Mouse (Mus musculus) limb, embryonic 11.5 days (tissue): ENCODE data around the gene Pip5k1c. TPM values are rescaled to one million over a fixed set of nuclear protein-coding genes. Genes with fewer than 3 reads are reported as not detected.
A peak's percentile ranks its signal among the peaks of the same experiment; 100 is the strongest.

Experiments used
- ATAC-seq: fragments of 200-750 bp; cut with Nextera tagmentation; 2 replicates; pipeline ENCODE4 v1.8.0; 2017; ENCODE audit warnings: low read depth; ENCODE audit not compliant: insufficient number of reproducible peaks, low FRiP score, low TSS enrichment
- DNase-seq: peaks from one replicate; pipeline ENCODE4 v3.0.0-alpha.2; 2015; ENCODE audit warnings: low spot score
- H3K27ac ChIP-seq: fragments of 300-500 bp; sonication (generic); replicated peaks from 2 replicates; pipeline ENCODE4 v1.5.1; 2014; ENCODE audit warnings: low read depth, mild to moderate bottlenecking, low read length
- H3K27me3 ChIP-seq: fragments of 300-500 bp; sonication (generic); 2 replicates; pipeline ENCODE4 v1.6.1; 2014; ENCODE audit warnings: mild to moderate bottlenecking, low read length, mixed read lengths; ENCODE audit not compliant: control insufficient read depth, insufficient read depth
- H3K36me3 ChIP-seq: fragments of 300-500 bp; sonication (generic); 2 replicates; pipeline ENCODE4 v1.6.1; 2014; ENCODE audit warnings: mild to moderate bottlenecking, low read length, moderate library complexity, mixed read lengths; ENCODE audit not compliant: control insufficient read depth, insufficient read depth
- H3K4me1 ChIP-seq: fragments of 300-500 bp; sonication (generic); 2 replicates; pipeline ENCODE4 v1.6.1; 2014; ENCODE audit warnings: low read length, mixed read lengths; ENCODE audit not compliant: control insufficient read depth, insufficient read depth
- H3K4me2 ChIP-seq: fragments of 300-500 bp; sonication (generic); 2 replicates; pipeline ENCODE4 v1.6.1; 2014; ENCODE audit warnings: low read depth, mild to moderate bottlenecking, moderate library complexity; ENCODE audit not compliant: severe bottlenecking
- H3K4me3 ChIP-seq: fragments of 300-500 bp; sonication (generic); 2 replicates; pipeline ENCODE4 v1.5.1; 2014; ENCODE audit warnings: low read depth, low read length
- H3K9ac ChIP-seq: fragments of 300-500 bp; sonication (generic); 2 replicates; pipeline ENCODE4 v1.6.1; 2014; ENCODE audit warnings: mild to moderate bottlenecking, low read length
- H3K9me3 ChIP-seq: fragments of 300-500 bp; sonication (generic); 2 replicates; pipeline ENCODE4 v1.6.1; 2016; ENCODE audit warnings: low read length; ENCODE audit not compliant: control insufficient read depth
- WGBS: fragments of 180-500 bp; shearing (Covaris S2); extraction: QIAGEN DNeasy Blood & Tissue Kit; methylation state at CpG from one replicate; pipeline ENCODE4 v1.1.7; 2014; 5-methylcytosine and 5-hydroxymethylcytosine counted together
- polyA plus RNA-seq: library from polyadenylated mRNA; unstranded; fragments of >200 nt; fragmentation: Nextera tagmentation; extraction: Ambion mirVana; gene quantifications from 2 replicates; pipeline ENCODE4 v1.2.1, GENCODE M21; 2014

Gene Pip5k1c
- polyA plus RNA-seq, 1 experiment from 2014 or later: 49.0 TPM

DNA sequence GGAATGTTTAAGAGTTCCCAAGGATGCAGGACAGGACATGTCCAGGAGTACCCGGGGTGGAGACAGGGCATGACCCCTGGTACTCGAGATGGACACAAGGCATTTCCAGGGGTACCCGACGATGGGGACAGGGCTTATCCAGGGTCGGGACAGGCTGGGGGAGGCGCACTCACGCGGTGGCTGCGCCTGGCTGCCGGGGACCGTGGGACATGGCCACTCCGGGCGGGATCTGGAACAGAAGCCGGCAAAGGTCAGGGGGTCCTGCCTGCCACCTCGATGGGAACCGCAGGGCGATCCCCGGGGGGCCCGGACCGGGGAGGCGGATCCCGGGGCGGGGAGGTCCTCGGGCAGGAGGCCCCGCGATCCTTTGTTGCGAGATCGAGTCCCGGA lies 57.2 kb downstream of the Pip5k1c start:
- Histone ChIP-seq H3K4me1 (peaks cover 20% of the 10 kb centered on the region), H3K9me3 (no peaks in the 10 kb centered on the region), H3K4me2 (peak overlapping the region; percentile 89), H3K9ac (peak overlapping the region; percentile 92), H3K36me3 (peaks cover 2% of the 10 kb centered on the region; the same call in 1 of the 2 replicates), H3K27me3 (no peaks in the 10 kb centered on the region; the same call in 1 of the 2 replicates), H3K4me3 (peak overlapping the region; percentile 98), H3K27ac (peak overlapping the region; percentile 62; the same call in 1 of the 2 replicates)
- no peak for DNase-seq
- WGBS: 0% methylated on average over 25 of the region's 29 CpGs
- peak; percentile 1; the same call in 1 of the 2 replicates for ATAC-seq

DNA sequence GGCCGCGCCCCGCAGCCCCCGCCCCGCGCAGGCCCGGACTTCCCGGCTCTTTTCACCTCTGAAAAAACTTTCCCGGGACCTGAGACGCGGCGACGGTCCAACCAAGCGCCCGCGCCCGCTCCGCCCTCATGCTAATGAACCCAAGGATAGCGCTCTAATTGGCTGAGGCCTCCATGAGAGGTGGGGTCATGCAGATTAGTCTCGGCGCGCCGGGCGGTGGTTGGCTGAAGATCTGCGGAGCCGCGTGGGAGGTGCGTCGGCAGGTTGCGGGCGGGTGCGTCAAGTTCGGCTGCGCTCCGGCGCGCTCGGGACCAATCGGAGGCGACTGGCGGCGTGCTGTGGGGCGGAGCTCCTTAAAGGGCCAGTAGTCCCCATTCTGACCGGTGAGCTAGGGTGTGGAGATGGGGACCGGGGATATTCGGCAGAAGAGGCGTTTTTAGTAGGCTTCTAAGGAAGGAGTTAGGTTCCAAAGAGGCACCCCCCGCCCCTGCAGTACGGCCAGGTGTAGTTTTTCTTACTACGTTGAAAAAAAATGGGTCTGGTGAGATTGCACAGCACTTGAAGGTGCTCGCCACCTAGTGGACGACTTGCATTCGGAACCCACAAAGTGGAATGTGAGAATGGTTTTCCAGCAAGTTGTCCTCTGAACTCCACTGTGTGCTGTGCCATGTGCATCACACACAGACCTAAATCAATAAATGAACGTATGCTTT lies 57.7 kb downstream of the Pip5k1c start, which contains the start of gene Hmg20b:
TSS of gene Hmg20b (minus strand) at position 130 of the 713 bp plus-strand sequence.
- H3K27ac ChIP-seq: peak within 1 kb of the TSS; percentile 62; the same call in 1 of the 2 replicates
- ATAC-seq (peak; percentile 88), DNase-seq (peak; percentile 99)
- peaks cover 2% of the 10 kb centered on the region; the same call in 1 of the 2 replicates for H3K36me3 ChIP-seq
- peak within 1 kb of the TSS; percentile 92 for H3K9ac ChIP-seq
- no peaks in the 10 kb centered on the region for H3K9me3 ChIP-seq
- H3K4me3 ChIP-seq: peak within 1 kb of the TSS; percentile 98
- peaks cover 20% of the 10 kb centered on the region for H3K4me1 ChIP-seq
- under 1% methylated on average over 54 of the region's 54 CpGs for WGBS
- H3K27me3 ChIP-seq: no peaks in the 10 kb centered on the region; the same call in 1 of the 2 replicates
- peak within 1 kb of the TSS; percentile 89 for H3K4me2 ChIP-seq

DNA sequence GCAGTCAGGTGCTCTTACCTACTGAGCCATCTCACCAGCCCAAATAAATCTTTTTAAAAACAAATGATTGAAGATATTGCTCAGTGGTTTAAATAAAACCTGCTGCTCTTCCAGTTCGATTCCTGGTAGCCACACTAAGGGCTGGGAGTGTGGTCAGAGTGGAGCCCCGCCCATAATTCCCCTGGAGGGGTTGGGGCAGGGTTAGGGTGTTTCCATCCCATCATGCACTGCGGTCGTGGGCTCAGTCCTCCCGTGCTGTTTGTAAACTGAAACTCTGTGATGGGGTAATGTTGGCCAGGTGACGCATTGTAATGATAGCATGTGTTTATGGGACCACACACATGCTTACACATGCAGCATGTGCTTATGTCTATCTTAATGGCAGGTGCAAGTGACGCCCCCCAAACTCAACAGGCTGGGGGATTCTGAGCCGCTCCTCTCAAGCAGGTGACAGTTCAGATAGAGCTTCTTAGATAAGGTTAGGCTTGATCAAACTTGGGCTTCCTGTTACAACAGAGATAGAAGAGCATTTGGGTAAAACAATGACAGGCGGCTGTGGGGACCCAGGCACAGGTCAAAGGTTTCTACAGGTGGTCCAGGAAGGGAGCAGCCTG lies 59.0 kb downstream of the Pip5k1c start:
- WGBS: 23% methylated on average over 9 of the region's 9 CpGs

DNA sequence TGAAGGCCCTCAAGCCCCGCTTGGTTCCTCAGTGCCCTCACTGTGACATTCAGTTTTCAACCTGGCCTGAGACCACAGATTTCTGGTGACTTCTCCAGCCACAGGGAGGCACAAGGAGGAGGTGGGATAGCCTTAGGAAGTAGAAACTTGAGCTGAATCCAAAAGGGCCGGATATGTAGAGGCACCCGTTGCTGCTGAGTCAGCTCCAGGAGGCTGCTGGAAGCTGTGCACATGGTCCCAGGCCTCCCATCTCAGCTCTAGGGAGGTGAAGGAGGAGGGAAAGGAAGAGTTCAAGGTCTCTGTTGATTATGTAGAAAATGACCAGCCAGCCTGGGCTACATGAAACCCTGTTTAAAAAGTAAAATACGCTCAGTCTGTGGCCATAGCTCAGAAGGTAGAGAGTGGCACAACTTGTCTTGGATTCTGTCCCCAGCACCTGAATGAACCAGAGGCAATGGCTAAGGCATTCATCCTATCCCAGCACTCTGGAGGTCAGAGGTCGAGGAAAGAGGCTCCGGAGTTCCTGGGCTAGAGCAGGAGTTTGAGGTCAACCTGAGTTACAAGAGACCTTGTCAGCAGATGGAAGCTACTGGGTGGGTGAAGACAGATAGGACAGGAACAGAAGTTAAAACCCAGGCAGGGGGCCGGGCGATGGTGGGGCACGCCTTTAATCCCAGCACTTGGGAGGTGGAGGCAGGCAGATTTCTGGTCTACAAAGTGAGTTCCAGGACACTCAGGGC lies 62.1 kb downstream of the Pip5k1c start:
- 57% methylated on average over 9 of the region's 9 CpGs for WGBS
- no peak for DNase-seq
- no peak overlapping the region for H3K27ac ChIP-seq
- no peaks in the 10 kb centered on the region for H3K27me3 ChIP-seq
- no peaks in the 10 kb centered on the region for H3K9me3 ChIP-seq
- H3K4me3 ChIP-seq: no peak overlapping the region
- no peak overlapping the region for H3K4me2 ChIP-seq
- no peak for ATAC-seq
- H3K9ac ChIP-seq: no peak overlapping the region
- H3K4me1 ChIP-seq: peaks cover 13% of the 10 kb centered on the region; the same call in 1 of the 2 replicates
- no peaks in the 10 kb centered on the region; the same call in 1 of the 2 replicates for H3K36me3 ChIP-seq

More for the DNA sequence above, 59.0 kb downstream of the Pip5k1c start:
- 0 out of 2 replicates have a peak overlapping the region, but pooled peaks have one; percentile 4 for H3K4me2 ChIP-seq
- peaks cover 2% of the 10 kb centered on the region; the same call in 1 of the 2 replicates for H3K36me3 ChIP-seq
- no peaks in the 10 kb centered on the region for H3K9me3 ChIP-seq
- H3K27me3 ChIP-seq: no peaks in the 10 kb centered on the region
- H3K4me3 ChIP-seq: no peak overlapping the region
- no peak overlapping the region for H3K9ac ChIP-seq
- ATAC-seq (no peak), DNase-seq (no peak)
- no peak overlapping the region for H3K27ac ChIP-seq
- peaks cover 16% of the 10 kb centered on the region for H3K4me1 ChIP-seq

DNA sequence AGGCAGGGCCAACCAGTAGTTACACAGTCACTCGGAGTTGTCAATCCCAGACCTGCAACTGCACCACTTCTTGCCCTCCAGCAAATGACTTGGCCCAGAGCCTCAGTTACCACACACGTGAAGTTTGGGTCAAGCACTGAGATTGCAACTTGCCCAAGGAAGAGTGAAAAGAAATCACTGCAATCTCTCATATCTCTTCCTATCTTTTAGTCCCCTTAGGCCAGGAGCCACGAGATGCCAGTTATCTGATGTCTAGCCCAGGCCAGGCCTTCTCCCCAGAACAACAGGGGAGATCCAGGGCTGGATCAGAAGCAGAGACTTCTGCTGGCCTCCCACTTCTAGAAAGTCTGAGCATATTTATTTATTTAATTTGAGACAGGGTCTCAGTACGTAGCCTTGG lies 62.8 kb downstream of the Pip5k1c start:
- Histone ChIP-seq H3K9ac (no peak overlapping the region), H3K9me3 (no peaks in the 10 kb centered on the region), H3K4me1 (peaks cover 13% of the 10 kb centered on the region; the same call in 1 of the 2 replicates), H3K27me3 (no peaks in the 10 kb centered on the region), H3K27ac (no peak overlapping the region), H3K36me3 (peaks cover 2% of the 10 kb centered on the region; the same call in 1 of the 2 replicates), H3K4me2 (no peak overlapping the region), H3K4me3 (no peak overlapping the region)
- no peak for ATAC-seq
- WGBS: 81% methylated on average over 4 of the region's 4 CpGs
- DNase-seq: no peak

DNA sequence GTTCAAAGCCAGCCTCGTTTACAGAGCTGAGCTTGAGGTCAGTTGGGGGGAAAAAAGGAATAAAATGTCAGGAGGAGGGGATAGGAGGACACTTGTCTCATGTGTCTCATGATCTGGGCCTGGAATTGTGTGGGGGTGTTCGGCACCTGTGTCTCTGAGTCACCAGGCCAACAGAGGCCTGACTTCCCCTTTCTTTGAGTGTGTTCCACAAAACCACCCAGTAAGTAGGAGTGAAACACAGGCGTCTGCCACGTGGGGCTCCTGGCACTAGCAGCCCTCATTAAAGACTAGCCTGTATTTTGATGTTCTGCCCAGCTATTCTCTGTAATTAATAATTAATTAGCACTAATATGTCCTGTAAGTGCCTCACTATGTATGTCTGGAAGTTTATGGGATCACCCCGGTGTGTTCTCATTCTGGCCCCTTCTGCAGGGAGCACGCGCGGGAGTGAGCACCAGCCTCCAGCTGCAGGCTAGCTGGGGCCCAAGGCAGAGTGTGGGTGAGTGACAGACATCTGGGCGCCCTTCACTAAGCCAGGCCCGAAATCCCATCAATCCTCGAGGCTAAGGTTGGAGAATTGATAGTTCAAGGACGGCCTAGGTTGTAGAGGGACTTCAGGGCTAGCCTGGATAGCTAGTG lies 63.7 kb downstream of the Pip5k1c start:
- Histone ChIP-seq H3K4me3 (peak overlapping the region; percentile 77; the same call in 1 of the 2 replicates), H3K4me1 (peaks cover 13% of the 10 kb centered on the region; the same call in 1 of the 2 replicates), H3K36me3 (peaks cover 2% of the 10 kb centered on the region; the same call in 1 of the 2 replicates), H3K9me3 (no peaks in the 10 kb centered on the region), H3K4me2 (peak overlapping the region; percentile 99), H3K27ac (no peak overlapping the region), H3K27me3 (no peaks in the 10 kb centered on the region), H3K9ac (no peak overlapping the region)
- DNase-seq: no peak
- ATAC-seq: no peak
- WGBS: 48% methylated on average over 12 of the region's 12 CpGs

DNA sequence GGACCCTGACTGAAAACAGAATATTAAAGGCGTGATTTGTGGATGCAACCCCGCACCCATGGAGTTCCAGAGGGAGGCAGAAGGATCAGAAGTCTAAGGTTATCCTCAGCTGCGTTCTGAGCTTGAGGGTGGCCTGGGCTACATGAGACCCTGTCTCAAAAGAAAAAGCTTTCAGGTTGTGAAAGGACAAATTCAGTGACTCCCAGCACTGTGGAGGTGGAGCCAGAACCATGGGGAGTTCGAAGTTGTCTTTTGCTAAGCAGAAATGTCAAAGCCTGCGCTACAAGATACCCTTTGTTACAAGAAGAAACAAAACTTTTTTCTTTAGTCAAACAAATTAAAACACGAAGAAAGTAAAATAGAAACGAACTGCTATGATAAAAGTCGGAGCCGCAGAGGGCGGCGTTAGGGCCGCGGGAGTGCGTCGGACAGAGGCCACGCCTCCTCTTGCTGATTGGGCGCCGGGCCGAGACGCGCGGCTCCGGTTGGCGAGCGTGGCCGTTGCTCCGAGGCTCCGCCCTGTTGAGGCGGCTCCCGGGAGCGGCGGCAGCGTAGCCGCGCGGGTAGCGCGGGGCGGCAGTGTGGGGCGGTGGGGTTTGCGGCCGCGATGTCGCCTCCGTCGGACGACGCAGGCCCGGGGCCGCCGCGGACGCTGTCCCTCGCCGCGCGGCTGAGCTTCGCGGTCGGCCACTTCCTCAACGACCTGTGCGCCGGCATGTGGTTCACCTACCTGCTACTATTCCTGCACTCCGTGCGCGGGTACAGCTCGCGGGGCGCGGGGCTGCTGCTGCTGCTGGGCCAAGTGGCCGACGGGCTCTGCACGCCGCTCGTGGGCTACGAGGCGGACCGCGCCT lies 64.5 kb downstream of the Pip5k1c start, which contains the start of gene Mfsd12:
TSS of gene Mfsd12 (plus strand) at position 501 of the 854 bp plus-strand sequence.
- peak within 1 kb of the TSS; percentile 77 for H3K4me3 ChIP-seq
- 2% methylated on average over 73 of the region's 79 CpGs for WGBS
- peak within 1 kb of the TSS; percentile 99 for H3K4me2 ChIP-seq
- H3K27ac ChIP-seq: no peak within 1 kb of the TSS
- peaks cover 13% of the 10 kb centered on the region; the same call in 1 of the 2 replicates for H3K4me1 ChIP-seq
- DNase-seq (peak; percentile 86), ATAC-seq (peak; percentile 85)
- H3K36me3 ChIP-seq: peaks cover 2% of the 10 kb centered on the region; the same call in 1 of the 2 replicates
- peak within 1 kb of the TSS; percentile 75 for H3K9ac ChIP-seq
- H3K27me3 ChIP-seq: no peaks in the 10 kb centered on the region
- no peaks in the 10 kb centered on the region for H3K9me3 ChIP-seq
